Mouse (Mus musculus) brain, embryonic 18.5 days (tissue): ENCODE results near the gene Slco2a1.

Experiments
- DNase-seq: peaks from one replicate; pipeline ENCODE4 v3.0.0-alpha.2; 2012; ENCODE audit warnings: low read depth, low spot score

Gene Slco2a1

GRCm38 (mm10) chr9:103117951-103118350, 129.4 kb downstream of the Slco2a1 start:
- DNase-seq, result no peak

GRCm38 (mm10) chr9:103118651-103119275, 130.3 kb downstream of the Slco2a1 start:
- no peak for DNase-seq

GRCm38 (mm10) chr9:103119781-103120180, 131.3 kb downstream of the Slco2a1 start:
- no peak for DNase-seq

- no peak for DNase-seq
Observed at GRCm38 (mm10) chr9:103120231-103120630, 131.7 kb downstream of the Slco2a1 start.

GRCm38 (mm10) chr9:103121546-103121945, 133.0 kb downstream of the Slco2a1 start:
- DNase-seq, result no peak

GRCm38 (mm10) chr9:103124746-103125145, 136.2 kb downstream of the Slco2a1 start:
- DNase-seq, result no peak

GRCm38 (mm10) chr9:103133493-103134124, 145.1 kb downstream of the Slco2a1 start:
- no peak for DNase-seq

- DNase-seq, result no peak
Observed at GRCm38 (mm10) chr9:103134450-103135030, 146.0 kb downstream of the Slco2a1 start.

GRCm38 (mm10) chr9:103139481-103139880, 151.0 kb downstream of the Slco2a1 start:
- no peak for DNase-seq

GRCm38 (mm10) chr9:103140384-103140783, 151.9 kb downstream of the Slco2a1 start:
- no peak for DNase-seq

GRCm38 (mm10) chr9:103141266-103141665, 152.8 kb downstream of the Slco2a1 start:
- no peak for DNase-seq

GRCm38 (mm10) chr9:103143881-103144280, 155.4 kb downstream of the Slco2a1 start:
- DNase-seq, result no peak

- DNase-seq, result no peak
Observed at GRCm38 (mm10) chr9:103145351-103145750, 156.8 kb downstream of the Slco2a1 start.
